Mouse (Mus musculus) liver, adult (tissue): ENCODE measurements around the gene Tnfrsf25.

Experiments used
- GATA4 ChIP-seq: IDR thresholded peaks from 2 replicates; pipeline ENCODE4 v1.6.1; 2014; ENCODE audit warnings: mild to moderate bottlenecking, low read length; ENCODE audit not compliant: insufficient replicate concordance

The Tnfrsf25 gene

GRCm38 (mm10) chr4:152103025-152103424, 12.7 kb upstream of the Tnfrsf25 start:
- no peak for TF ChIP-seq GATA4

GRCm38 (mm10) chr4:152106746-152107145, 9.0 kb upstream of the Tnfrsf25 start:
- TF ChIP-seq GATA4 = no peak

GRCm38 (mm10) chr4:152107493-152107892, 8.2 kb upstream of the Tnfrsf25 start:
- TF ChIP-seq GATA4 = no peak

GRCm38 (mm10) chr4:152107971-152108509, 7.7 kb upstream of the Tnfrsf25 start:
- TF ChIP-seq GATA4 = no peak

- TF ChIP-seq GATA4 = no peak
These were observed 7.1 kb upstream of the Tnfrsf25 start for GRCm38 (mm10) chr4:152108673-152109072.

- no peak for TF ChIP-seq GATA4
These were observed 6.2 kb upstream of the Tnfrsf25 start for GRCm38 (mm10) chr4:152109509-152109908.

GRCm38 (mm10) chr4:152110689-152111088, 5.0 kb upstream of the Tnfrsf25 start:
- TF ChIP-seq GATA4 = no peak

GRCm38 (mm10) chr4:152112329-152112728, 3.4 kb upstream of the Tnfrsf25 start:
- TF ChIP-seq GATA4 = no peak

- no peak for TF ChIP-seq GATA4
These were observed 1.7 kb upstream of the Tnfrsf25 start for GRCm38 (mm10) chr4:152114080-152114479.

- TF ChIP-seq GATA4 = no peak
These were observed 1.8 kb downstream of the Tnfrsf25 start for GRCm38 (mm10) chr4:152117538-152117937.

GRCm38 (mm10) chr4:152119396-152120292, 3.9 kb downstream of the Tnfrsf25 start:
- no peak for TF ChIP-seq GATA4

GRCm38 (mm10) chr4:152120311-152121182, 4.8 kb downstream of the Tnfrsf25 start:
- no peak for TF ChIP-seq GATA4

- TF ChIP-seq GATA4 = no peak
These were observed 5.4 kb downstream of the Tnfrsf25 start for GRCm38 (mm10) chr4:152121183-152121505.

GRCm38 (mm10) chr4:152124361-152124961, 8.7 kb downstream of the Tnfrsf25 start:
- TF ChIP-seq GATA4 = no peak
